Mouse (Mus musculus) heart, postnatal 4 days (tissue): ENCODE data around the gene Hivep2. TPM values are rescaled to one million over a fixed set of nuclear protein-coding genes. Genes with fewer than 3 reads are reported as not detected.

Experiments
- DNase-seq: peaks from one replicate; pipeline ENCODE4 v3.0.0; 2021
- total RNA-seq, 2 experiments: library from RNA; stranded (reverse); gene quantifications; 2 replicates each; pipeline ENCODE4 v1.2.3; 2021

The Hivep2 gene
- total RNA-seq, 2 experiments from 2014 or later: 28.9 to 30.1 TPM

GRCm38 (mm10) chr10:13973563-13974179 is 7.8 kb downstream of the Hivep2 start:
- no peak for DNase-seq

GRCm38 (mm10) chr10:13974472-13974871 is 8.6 kb downstream of the Hivep2 start:
- DNase-seq: no peak

GRCm38 (mm10) chr10:13975861-13976260 is 10.0 kb downstream of the Hivep2 start:
- DNase-seq: no peak

GRCm38 (mm10) chr10:13976267-13976666 is 10.4 kb downstream of the Hivep2 start:
- DNase-seq: no peak

- DNase-seq: no peak
Measured at GRCm38 (mm10) chr10:13982271-13982670, 16.4 kb downstream of the Hivep2 start.

GRCm38 (mm10) chr10:13982769-13983381 is 17.0 kb downstream of the Hivep2 start:
- peak; percentile 79 for DNase-seq

GRCm38 (mm10) chr10:13983631-13984030 is 17.8 kb downstream of the Hivep2 start:
- DNase-seq: peak; percentile 20

GRCm38 (mm10) chr10:13984233-13984632 is 18.4 kb downstream of the Hivep2 start:
- no peak for DNase-seq

GRCm38 (mm10) chr10:13986539-13986938 is 20.7 kb downstream of the Hivep2 start:
- no peak for DNase-seq

- DNase-seq: no peak
Measured at GRCm38 (mm10) chr10:13987336-13987735, 21.5 kb downstream of the Hivep2 start.

GRCm38 (mm10) chr10:13988280-13988679 is 22.4 kb downstream of the Hivep2 start:
- DNase-seq: no peak

- DNase-seq: no peak
Measured at GRCm38 (mm10) chr10:13988757-13989156, 22.9 kb downstream of the Hivep2 start.

GRCm38 (mm10) chr10:13990842-13991241 is 25.0 kb downstream of the Hivep2 start:
- no peak for DNase-seq

- no peak for DNase-seq
Measured at GRCm38 (mm10) chr10:13993411-13993810, 27.5 kb downstream of the Hivep2 start.

GRCm38 (mm10) chr10:13997336-13997735 is 31.5 kb downstream of the Hivep2 start:
- no peak for DNase-seq

- no peak for DNase-seq
Measured at GRCm38 (mm10) chr10:14004769-14005517, 39.1 kb downstream of the Hivep2 start.

- no peak for DNase-seq
Measured at GRCm38 (mm10) chr10:14009721-14010120, 43.8 kb downstream of the Hivep2 start.

GRCm38 (mm10) chr10:14016287-14016970 is 50.6 kb downstream of the Hivep2 start:
- no peak for DNase-seq

- no peak for DNase-seq
Measured at GRCm38 (mm10) chr10:14017338-14017737, 51.5 kb downstream of the Hivep2 start.

GRCm38 (mm10) chr10:14017822-14018364 is 52.0 kb downstream of the Hivep2 start:
- peak; percentile 48 for DNase-seq

GRCm38 (mm10) chr10:14018672-14019071 is 52.8 kb downstream of the Hivep2 start:
- DNase-seq: no peak

- no peak for DNase-seq
Measured at GRCm38 (mm10) chr10:14019198-14019597, 53.3 kb downstream of the Hivep2 start.

GRCm38 (mm10) chr10:14020253-14020652 is 54.4 kb downstream of the Hivep2 start:
- no peak for DNase-seq
